Mouse (Mus musculus) heart, postnatal 0 days (tissue): Measurements from ENCODE around the gene Tmem30c. TPM values are rescaled to one million over a fixed set of nuclear protein-coding genes. Genes with fewer than 3 reads are reported as not detected.

Source experiments
- ATAC-seq: fragments of 200-750 bp; cut with Nextera tagmentation; 2 replicates; pipeline ENCODE4 v1.8.0; 2017; ENCODE audit warnings: low read depth, moderate number of reproducible peaks, moderate library complexity; ENCODE audit not compliant: insufficient read depth
- DNase-seq: peaks from one replicate; pipeline ENCODE4 v3.0.0-alpha.2; 2016; ENCODE audit warnings: low spot score
- H3K27ac ChIP-seq: fragments of 300-500 bp; sonication (generic); 2 replicates; pipeline ENCODE4 v1.5.1; 2014; ENCODE audit warnings: low read depth, mild to moderate bottlenecking
- H3K27me3 ChIP-seq: fragments of 300-500 bp; sonication (generic); 2 replicates; pipeline ENCODE4 v1.6.1; 2014; ENCODE audit warnings: low read length, mixed read lengths; ENCODE audit not compliant: control insufficient read depth, insufficient read depth
- H3K36me3 ChIP-seq: fragments of 300-500 bp; sonication (generic); replicated peaks from 2 replicates; pipeline ENCODE4 v1.6.1; 2014; ENCODE audit warnings: low read length, mixed read lengths; ENCODE audit not compliant: control insufficient read depth, insufficient read depth
- H3K4me1 ChIP-seq: fragments of 300-500 bp; sonication (generic); 2 replicates; pipeline ENCODE4 v1.6.1; 2014; ENCODE audit warnings: antibody characterized with exemption; ENCODE audit not compliant: control insufficient read depth, insufficient read depth
- H3K4me2 ChIP-seq: fragments of 300-500 bp; sonication (generic); 2 replicates; pipeline ENCODE4 v1.6.1; 2014; ENCODE audit warnings: low read depth, mild to moderate bottlenecking, low read length, moderate library complexity
- H3K4me3 ChIP-seq: fragments of 300-500 bp; sonication (generic); 2 replicates; pipeline ENCODE4 v1.5.1; 2014; ENCODE audit warnings: low read depth, low read length
- H3K9ac ChIP-seq: fragments of 300-500 bp; sonication (generic); replicated peaks from 2 replicates; pipeline ENCODE4 v1.6.1; 2014; ENCODE audit warnings: low read depth, low read length, mixed read lengths
- H3K9me3 ChIP-seq: fragments of 300-500 bp; sonication (generic); replicated peaks from 2 replicates; pipeline ENCODE4 v1.6.1; 2016; ENCODE audit warnings: low read length; ENCODE audit not compliant: control insufficient read depth
- CTCF ChIP-seq: IDR thresholded peaks from 2 replicates; pipeline ENCODE4 v1.5.1; 2016; ENCODE audit warnings: antibody characterized with exemption, control low read depth, low read depth
- EP300 ChIP-seq: IDR thresholded peaks from 2 replicates; pipeline ENCODE4 v1.6.1; 2016; ENCODE audit warnings: antibody characterized with exemption, low read depth
- WGBS: fragments of 180-500 bp; shearing (Covaris S2); extraction: QIAGEN DNeasy Blood & Tissue Kit; methylation state at CpG from one replicate; pipeline ENCODE4 v1.1.7; 2014; 5-methylcytosine and 5-hydroxymethylcytosine counted together
- polyA plus RNA-seq: library from polyadenylated mRNA; unstranded; fragments of >200 nt; fragmentation: Nextera tagmentation; extraction: Ambion mirVana; gene quantifications from 2 replicates; pipeline ENCODE4 v1.2.1, GENCODE M21; 2015
- total RNA-seq: library from RNA; depleted of rRNA; stranded (reverse); fragments of >200 nt; gene quantifications from 2 replicates; pipeline ENCODE4 v1.2.3, GENCODE M21; 2014; ENCODE audit warnings: low replicate concordance

Tmem30c gene
- total and polyA plus RNA-seq, 2 experiments from 2014 or later: 0.04 TPM; not detected in 1

DNA sequence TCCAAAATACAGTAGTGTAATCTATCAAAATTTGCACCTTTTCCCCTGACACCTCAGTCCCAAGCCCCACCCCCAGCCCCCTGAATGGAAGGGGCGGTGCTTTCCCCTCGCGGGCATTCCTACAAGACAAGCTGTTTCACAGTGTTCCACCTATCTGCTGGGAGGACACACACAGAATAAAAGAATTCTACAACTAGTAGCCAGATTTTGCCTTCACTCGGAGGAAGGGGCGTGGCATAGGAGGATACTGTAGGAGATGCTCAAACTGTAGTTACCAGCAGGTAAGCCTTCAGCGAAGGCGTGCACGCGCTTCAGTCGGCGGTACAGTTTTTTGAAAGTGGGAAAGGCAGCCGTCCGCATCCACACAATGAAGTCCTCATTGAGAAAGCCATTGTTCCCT, 22.9 kb downstream of the Tmem30c start:
- TF ChIP-seq CTCF: no peak
- TF ChIP-seq EP300: no peak
- ATAC-seq (no peak), DNase-seq (no peak)
- H3K27me3 ChIP-seq: no peaks in the 10 kb centered on the region
- H3K4me1 ChIP-seq: peaks cover 10% of the 10 kb centered on the region
- H3K9ac ChIP-seq: no peak overlapping the region
- no peak overlapping the region for H3K27ac ChIP-seq
- no peak overlapping the region for H3K4me3 ChIP-seq
- no peak overlapping the region for H3K4me2 ChIP-seq
- no peaks in the 10 kb centered on the region for H3K9me3 ChIP-seq
- no peaks in the 10 kb centered on the region for H3K36me3 ChIP-seq
- 92% methylated on average over 13 of the region's 13 CpGs for WGBS

DNA sequence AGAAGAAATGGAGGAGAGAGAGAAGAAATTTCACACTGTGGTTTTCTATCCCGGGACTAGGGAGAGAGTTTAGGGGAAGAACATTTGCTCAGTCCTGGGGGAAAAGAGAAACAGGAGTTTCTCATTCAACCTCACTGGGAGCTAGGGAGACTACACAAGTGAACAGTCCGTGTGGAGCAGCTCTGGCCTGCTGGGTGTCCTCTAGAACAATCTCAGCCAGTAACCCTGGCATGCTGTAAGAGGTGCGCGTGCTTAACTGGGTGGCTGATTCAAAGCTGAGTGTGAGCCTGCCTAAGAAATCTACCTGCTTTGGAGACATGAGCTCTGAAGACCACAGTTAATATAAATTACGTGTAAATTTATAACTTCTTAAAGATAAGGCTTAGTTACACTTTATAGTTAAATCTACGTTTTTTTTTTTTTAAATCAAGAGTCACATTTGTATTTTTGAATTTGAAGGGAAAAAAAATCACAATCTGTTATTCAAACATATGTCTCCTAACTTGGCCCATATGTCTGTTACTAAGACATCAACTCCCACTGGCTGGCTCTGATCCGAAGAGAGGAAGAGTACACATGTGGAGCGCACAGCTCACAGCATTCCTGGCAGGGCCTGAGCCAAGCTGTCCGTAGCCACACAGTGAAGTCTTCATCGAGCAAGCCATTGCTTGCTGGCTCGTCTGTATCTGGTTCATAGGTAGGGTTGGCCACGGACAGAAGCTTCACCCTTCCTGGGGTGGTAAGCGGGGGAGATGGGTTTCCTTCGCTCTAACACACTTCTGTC, 24.4 kb downstream of the Tmem30c start:
- Histone ChIP-seq H3K9ac (no peak overlapping the region), H3K4me2 (no peak overlapping the region), H3K9me3 (no peaks in the 10 kb centered on the region), H3K36me3 (no peaks in the 10 kb centered on the region), H3K4me3 (no peak overlapping the region), H3K27me3 (no peaks in the 10 kb centered on the region), H3K27ac (peak overlapping the region; percentile 59), H3K4me1 (peaks cover 10% of the 10 kb centered on the region)
- DNase-seq (no peak), ATAC-seq (no peak)
- 78% methylated on average over 14 of the region's 14 CpGs for WGBS
- TF ChIP-seq EP300 (no peak), CTCF (no peak)

DNA sequence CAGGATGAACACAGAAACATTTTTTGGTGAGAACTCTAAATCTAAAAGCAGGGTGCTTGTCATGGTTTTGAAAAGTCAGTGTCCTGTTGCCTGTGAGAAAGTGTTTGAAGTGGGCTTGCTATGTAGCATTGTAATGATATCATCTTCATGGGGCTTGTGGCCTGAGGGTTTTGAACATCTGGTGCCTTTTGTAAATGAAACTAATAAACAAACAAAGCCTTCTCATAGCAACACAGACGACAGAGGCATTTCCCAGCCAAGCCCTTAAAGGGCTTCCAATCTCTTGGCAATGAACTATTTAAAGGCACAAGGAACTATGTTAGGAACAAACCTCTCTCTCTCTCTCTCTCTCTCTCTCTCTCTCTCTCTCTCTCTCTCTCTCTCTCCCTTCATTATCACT, 25.6 kb downstream of the Tmem30c start:
- Histone ChIP-seq H3K4me3 (no peak overlapping the region), H3K9ac (no peak overlapping the region), H3K9me3 (no peaks in the 10 kb centered on the region), H3K36me3 (no peaks in the 10 kb centered on the region), H3K4me1 (peaks cover 10% of the 10 kb centered on the region), H3K27me3 (no peaks in the 10 kb centered on the region), H3K4me2 (0 out of 2 replicates have a peak overlapping the region, but pooled peaks have one; percentile 6), H3K27ac (peak overlapping the region; percentile 59)
- ATAC-seq (peak; percentile 80), DNase-seq (peak; percentile 89)
- TF ChIP-seq CTCF (no peak), EP300 (no peak)
- 6% methylated on average over 1 of the region's 1 CpGs for WGBS

DNA sequence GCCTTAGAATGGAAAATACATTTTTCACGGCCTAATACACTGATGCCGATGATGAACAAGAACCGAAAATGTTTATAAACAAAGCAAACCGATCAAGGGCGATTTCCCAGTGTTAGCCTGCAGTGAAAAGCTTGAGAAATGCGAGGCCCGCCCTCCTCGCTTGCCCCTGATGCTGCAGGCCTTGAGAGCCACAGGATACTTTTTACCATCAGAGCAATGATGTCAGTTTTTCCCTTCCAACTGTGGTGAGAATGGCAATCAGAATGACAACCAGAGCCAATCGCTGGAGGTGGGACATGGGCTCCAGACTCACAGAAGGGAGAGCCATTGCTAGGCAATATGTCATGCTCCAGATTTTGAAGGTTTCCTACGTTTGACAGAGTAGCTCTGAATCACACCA, 32.5 kb downstream of the Tmem30c start:
- Histone ChIP-seq H3K9me3 (no peaks in the 10 kb centered on the region), H3K36me3 (no peaks in the 10 kb centered on the region), H3K9ac (no peak overlapping the region), H3K4me2 (no peak overlapping the region), H3K4me3 (no peak overlapping the region), H3K27me3 (no peaks in the 10 kb centered on the region), H3K27ac (no peak overlapping the region), H3K4me1 (no peaks in the 10 kb centered on the region)
- 87% methylated on average over 10 of the region's 10 CpGs for WGBS
- ATAC-seq: no peak
- DNase-seq: no peak
- TF ChIP-seq EP300 (no peak), CTCF (no peak)

DNA sequence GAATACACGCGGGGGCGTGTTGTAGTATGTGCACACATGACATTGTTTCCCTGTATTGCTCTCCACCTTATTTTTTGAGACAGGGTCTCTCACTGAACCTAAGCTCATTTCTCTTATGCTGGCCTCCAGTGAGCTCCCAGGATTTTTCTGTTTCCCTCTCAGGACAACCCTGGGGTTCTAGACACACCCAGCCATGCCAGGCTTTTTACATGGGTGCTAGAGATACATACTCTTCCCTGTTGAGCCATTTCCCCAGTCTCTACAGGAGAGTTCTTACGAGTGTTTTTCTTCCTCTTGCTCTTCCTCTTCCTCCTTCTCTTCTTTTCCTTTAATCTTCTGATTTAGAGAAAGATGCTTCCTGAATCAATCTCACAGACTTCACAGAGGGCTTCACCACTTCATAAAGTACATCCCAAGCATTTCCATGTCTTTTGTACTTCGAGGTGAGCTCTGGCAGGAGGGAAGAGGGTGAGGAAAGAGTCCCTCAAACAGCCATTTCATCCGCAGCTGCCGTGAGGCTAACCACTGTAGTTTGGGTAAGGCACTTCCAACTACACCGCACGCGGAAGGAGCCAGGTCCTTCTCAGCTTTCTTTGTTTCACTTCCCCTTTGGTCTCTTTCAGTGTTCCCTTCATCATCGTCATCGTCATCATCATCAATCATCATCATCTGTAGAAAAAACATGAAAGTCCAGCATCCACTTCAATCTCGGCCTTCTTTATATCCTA, 33.1 kb downstream of the Tmem30c start:
- Histone ChIP-seq H3K4me1 (no peaks in the 10 kb centered on the region), H3K27me3 (no peaks in the 10 kb centered on the region), H3K9ac (no peak overlapping the region), H3K36me3 (no peaks in the 10 kb centered on the region), H3K4me2 (no peak overlapping the region), H3K4me3 (no peak overlapping the region), H3K9me3 (no peaks in the 10 kb centered on the region), H3K27ac (no peak overlapping the region)
- WGBS: 78% methylated on average over 13 of the region's 13 CpGs
- DNase-seq: no peak
- no peak for ATAC-seq
- TF ChIP-seq EP300 (no peak), CTCF (no peak)
